Mouse (Mus musculus) hindbrain, embryonic 15.5 days (tissue): ENCODE results near the gene Galnt10. TPM values are rescaled to one million over a fixed set of nuclear protein-coding genes. Genes with fewer than 3 reads are reported as not detected.

ENCODE experiments used
- ATAC-seq: fragments of 200-750 bp; cut with Nextera tagmentation; 2 replicates; pipeline ENCODE4 v1.8.0; 2017; ENCODE audit warnings: low read depth, moderate number of reproducible peaks, moderate TSS enrichment; ENCODE audit not compliant: low FRiP score
- H3K27ac ChIP-seq: fragments of 300-500 bp; sonication (generic); replicated peaks from 2 replicates; pipeline ENCODE4 v1.5.1; 2015; ENCODE audit warnings: mild to moderate bottlenecking, inconsistent platforms
- H3K27me3 ChIP-seq: fragments of 300-500 bp; sonication (generic); 2 replicates; pipeline ENCODE4 v1.6.1; 2015; ENCODE audit warnings: control low read depth, inconsistent platforms
- H3K36me3 ChIP-seq: fragments of 300-500 bp; sonication (generic); 2 replicates; pipeline ENCODE4 v1.6.1; 2015; ENCODE audit warnings: control low read depth, inconsistent platforms
- H3K4me1 ChIP-seq: fragments of 300-500 bp; sonication (generic); replicated peaks from 2 replicates; pipeline ENCODE4 v1.6.1; 2015; ENCODE audit warnings: control low read depth, inconsistent platforms
- H3K4me2 ChIP-seq: fragments of 300-500 bp; sonication (generic); 2 replicates; pipeline ENCODE4 v1.6.1; 2015; ENCODE audit warnings: moderate library complexity, mild to moderate bottlenecking, inconsistent platforms
- H3K4me3 ChIP-seq: fragments of 300-500 bp; sonication (generic); 2 replicates; pipeline ENCODE4 v1.5.1; 2015; ENCODE audit warnings: mild to moderate bottlenecking, inconsistent platforms
- H3K9ac ChIP-seq: fragments of 300-500 bp; sonication (generic); 2 replicates; pipeline ENCODE4 v1.6.1; 2015; ENCODE audit warnings: inconsistent platforms
- H3K9me3 ChIP-seq: fragments of 300-500 bp; sonication (generic); 2 replicates; pipeline ENCODE4 v1.6.1; 2016; ENCODE audit warnings: control low read depth, inconsistent platforms
- WGBS: fragments of 180-500 bp; shearing (Covaris S2); methylation state at CpG from one replicate; pipeline ENCODE4 v1.1.7; 2015; 5-methylcytosine and 5-hydroxymethylcytosine counted together
- polyA plus RNA-seq: library from polyadenylated mRNA; unstranded; fragments of >200 nt; fragmentation: Nextera tagmentation; extraction: Ambion mirVana; gene quantifications from 2 replicates; pipeline ENCODE4 v1.2.1, GENCODE M21; 2015

Galnt10 gene
- 14.6 and 15.4 TPM in 2 replicates for polyA plus RNA-seq

DNA sequence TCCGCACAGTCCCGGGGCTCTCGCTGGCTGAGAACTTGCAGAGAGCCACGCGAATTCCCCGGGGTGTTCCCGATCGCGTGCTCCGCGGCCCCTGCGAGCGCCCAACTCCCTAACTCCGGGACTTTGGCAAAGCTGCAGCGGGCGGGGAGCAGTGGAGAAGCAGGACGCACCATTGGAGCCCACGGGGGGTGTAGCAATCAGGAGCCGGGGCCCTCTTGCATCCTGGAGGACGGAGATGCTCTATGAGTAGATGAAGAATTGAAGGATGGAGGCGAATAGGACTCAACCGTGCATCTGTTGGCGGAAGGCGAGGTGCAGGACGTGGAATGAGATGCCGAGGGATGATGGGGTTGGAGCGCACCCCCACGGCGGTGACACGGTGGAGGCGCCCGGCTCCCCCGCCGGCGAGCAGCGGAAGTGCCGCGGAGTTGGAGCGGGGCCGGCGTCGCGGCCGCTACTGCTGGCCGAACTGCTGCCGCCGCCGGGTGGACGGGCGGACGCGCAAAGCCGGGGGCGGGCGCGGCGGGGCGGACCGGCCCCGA, at the start of gene Galnt10:
TSS of gene Galnt10 (plus strand) at position 425 of the 542 bp plus-strand sequence.
- Histone ChIP-seq H3K27ac (peak within 1 kb of the TSS; percentile 87), H3K36me3 (no peaks in the 10 kb centered on the region), H3K4me1 (peaks cover 34% of the 10 kb centered on the region), H3K27me3 (no peaks in the 10 kb centered on the region), H3K4me3 (peak within 1 kb of the TSS; percentile 82), H3K4me2 (peak within 1 kb of the TSS; percentile 99), H3K9ac (peak within 1 kb of the TSS; percentile 85), H3K9me3 (no peaks in the 10 kb centered on the region)
- ATAC-seq, result peak; percentile 91
- WGBS, result under 1% methylated on average over 44 of the region's 60 CpGs

DNA sequence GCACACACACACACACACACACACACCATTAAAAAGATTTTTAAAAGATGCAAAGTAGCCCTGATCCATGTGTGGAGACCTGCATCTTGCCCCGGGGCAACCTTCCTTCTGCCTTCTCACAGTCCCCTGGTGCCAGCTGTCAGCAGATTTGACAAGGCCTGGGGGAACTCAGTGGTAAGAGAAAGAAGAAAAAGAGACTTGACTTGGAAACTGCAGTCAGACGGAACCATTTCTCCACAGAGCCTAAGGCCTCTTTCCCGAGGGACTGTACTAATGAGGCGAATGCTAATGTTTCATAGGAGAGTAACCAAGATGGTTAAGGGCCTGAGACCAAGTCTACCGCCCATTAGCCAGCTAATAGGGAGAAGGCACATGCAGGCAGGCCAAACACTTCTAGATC, 49.3 kb upstream of the Galnt10 start:
- Histone ChIP-seq H3K4me1 (peaks cover 27% of the 10 kb centered on the region), H3K9ac (no peak overlapping the region), H3K4me3 (no peak overlapping the region), H3K4me2 (no peak overlapping the region), H3K9me3 (no peaks in the 10 kb centered on the region), H3K36me3 (no peaks in the 10 kb centered on the region), H3K27ac (no peak overlapping the region), H3K27me3 (no peaks in the 10 kb centered on the region)
- no peak for ATAC-seq
- WGBS, result 60% methylated on average over 5 of the region's 5 CpGs

DNA sequence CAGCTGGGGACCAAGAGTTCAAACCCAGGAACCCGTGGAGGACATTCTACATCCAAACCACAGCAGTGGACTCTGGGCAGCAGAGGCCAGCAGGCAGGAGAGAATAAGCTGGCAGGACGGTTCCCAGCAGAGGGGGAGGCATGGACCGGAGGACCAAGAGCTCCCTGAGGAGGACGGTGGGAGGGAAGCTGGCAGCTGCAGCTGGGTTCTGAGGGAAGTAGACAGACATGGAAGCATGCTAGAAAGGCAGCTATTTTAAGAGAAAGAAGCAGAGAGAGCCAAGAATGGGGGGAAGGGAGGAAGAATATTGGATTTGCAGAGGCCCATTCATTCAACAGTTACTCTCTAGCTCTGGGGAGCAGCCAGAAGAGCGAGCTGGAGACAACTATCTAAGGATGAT, 47.1 kb upstream of the Galnt10 start:
- no peaks in the 10 kb centered on the region for H3K36me3 ChIP-seq
- no peak overlapping the region for H3K4me2 ChIP-seq
- no peak overlapping the region for H3K27ac ChIP-seq
- WGBS, result 44% methylated on average over 5 of the region's 5 CpGs
- H3K9me3 ChIP-seq, result no peaks in the 10 kb centered on the region
- H3K9ac ChIP-seq, result no peak overlapping the region
- no peak overlapping the region for H3K4me3 ChIP-seq
- H3K27me3 ChIP-seq, result no peaks in the 10 kb centered on the region
- peaks cover 35% of the 10 kb centered on the region for H3K4me1 ChIP-seq
- ATAC-seq, result 0 out of 2 replicates have a peak, but pooled peaks have one; percentile 47

DNA sequence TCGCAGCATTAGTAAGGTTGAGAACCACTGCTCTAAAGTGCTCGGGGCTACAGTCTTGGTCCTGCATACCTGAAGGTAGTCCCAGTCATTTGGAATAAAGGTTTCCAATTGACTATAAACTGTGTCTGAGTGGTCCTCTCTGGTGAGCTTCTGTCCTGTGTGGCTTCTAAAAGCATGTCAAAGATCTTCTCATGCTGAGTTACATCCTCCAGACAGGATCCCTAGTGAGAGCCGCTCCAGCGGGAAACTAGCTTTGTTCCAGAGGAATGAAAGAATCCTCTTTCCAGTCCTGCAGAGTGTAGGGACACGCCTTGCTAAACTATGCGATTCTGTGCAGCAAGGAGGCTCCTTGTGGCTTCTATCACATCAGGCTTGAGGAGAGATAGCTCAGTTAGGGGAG, 45.9 kb upstream of the Galnt10 start:
- no peaks in the 10 kb centered on the region for H3K9me3 ChIP-seq
- 33% methylated on average over 6 of the region's 6 CpGs for WGBS
- H3K36me3 ChIP-seq, result no peaks in the 10 kb centered on the region
- H3K4me2 ChIP-seq, result no peak overlapping the region
- no peak overlapping the region for H3K4me3 ChIP-seq
- no peaks in the 10 kb centered on the region; the same call in 1 of the 2 replicates for H3K27me3 ChIP-seq
- ATAC-seq, result no peak
- H3K9ac ChIP-seq, result no peak overlapping the region
- no peak overlapping the region for H3K27ac ChIP-seq
- peaks cover 35% of the 10 kb centered on the region for H3K4me1 ChIP-seq

DNA sequence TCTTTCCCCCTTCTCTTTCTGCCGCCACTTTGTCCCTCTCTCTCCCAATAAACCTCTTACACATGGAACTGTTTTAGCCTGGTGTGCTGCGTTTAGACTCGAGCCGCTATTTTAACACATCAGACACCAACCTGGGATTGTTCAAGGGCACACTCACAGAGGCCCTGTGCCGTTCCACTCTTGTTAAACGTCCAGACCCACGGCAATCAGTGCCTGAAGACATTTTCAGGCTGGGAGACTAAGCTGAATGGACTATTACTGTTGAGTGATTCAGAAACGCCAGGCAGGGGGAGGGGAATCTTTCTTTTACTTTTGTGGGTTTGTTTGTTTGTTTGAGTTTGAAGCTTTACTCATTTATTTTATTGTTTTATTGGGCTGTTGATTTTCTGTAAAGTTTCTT, 45.1 kb upstream of the Galnt10 start:
- Histone ChIP-seq H3K27ac (no peak overlapping the region), H3K4me2 (peak overlapping the region; percentile 8; the same call in 1 of the 2 replicates)
- no peak for ATAC-seq

DNA sequence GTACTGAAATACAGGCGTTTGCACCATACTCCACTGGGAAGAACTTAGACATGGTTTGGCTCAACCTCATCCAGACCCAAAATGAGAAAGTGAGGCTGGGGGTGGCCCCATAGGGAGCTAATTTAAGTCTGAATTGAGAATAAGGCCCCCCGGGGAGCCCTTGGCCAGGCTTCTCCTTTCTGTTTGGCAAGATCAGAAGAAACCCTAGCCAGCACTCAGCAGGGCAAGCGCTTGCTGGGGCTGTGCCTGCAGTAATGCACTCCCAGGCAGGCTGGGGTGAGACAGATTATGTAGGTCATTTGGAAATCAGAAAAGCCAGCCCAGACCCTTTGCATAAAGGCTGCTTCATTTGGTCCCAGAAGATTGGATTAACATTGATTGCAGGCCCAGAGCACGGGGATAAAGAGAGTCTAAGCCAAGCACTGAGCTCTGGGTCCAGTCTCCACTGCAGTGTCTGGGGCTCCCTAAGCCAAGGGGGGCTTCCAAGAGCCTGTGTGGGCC, 44.6 kb upstream of the Galnt10 start:
- H3K4me2 ChIP-seq, result peak overlapping the region; percentile 8; the same call in 1 of the 2 replicates
- 4% methylated on average over 4 of the region's 4 CpGs for WGBS
- H3K4me3 ChIP-seq, result no peak overlapping the region
- H3K9me3 ChIP-seq, result no peaks in the 10 kb centered on the region
- peak overlapping the region; percentile 65 for H3K27ac ChIP-seq
- peaks cover 43% of the 10 kb centered on the region for H3K4me1 ChIP-seq
- H3K27me3 ChIP-seq, result no peaks in the 10 kb centered on the region; the same call in 1 of the 2 replicates
- no peaks in the 10 kb centered on the region for H3K36me3 ChIP-seq
- ATAC-seq, result peak; percentile 90
- no peak overlapping the region for H3K9ac ChIP-seq

More for the DNA sequence above, 45.1 kb upstream of the Galnt10 start:
- H3K27me3 ChIP-seq, result no peaks in the 10 kb centered on the region; the same call in 1 of the 2 replicates
- no peaks in the 10 kb centered on the region for H3K9me3 ChIP-seq
- H3K36me3 ChIP-seq, result no peaks in the 10 kb centered on the region
- WGBS, result 15% methylated on average over 8 of the region's 8 CpGs
- no peak overlapping the region for H3K9ac ChIP-seq
- H3K4me1 ChIP-seq, result peaks cover 37% of the 10 kb centered on the region
- no peak overlapping the region for H3K4me3 ChIP-seq

DNA sequence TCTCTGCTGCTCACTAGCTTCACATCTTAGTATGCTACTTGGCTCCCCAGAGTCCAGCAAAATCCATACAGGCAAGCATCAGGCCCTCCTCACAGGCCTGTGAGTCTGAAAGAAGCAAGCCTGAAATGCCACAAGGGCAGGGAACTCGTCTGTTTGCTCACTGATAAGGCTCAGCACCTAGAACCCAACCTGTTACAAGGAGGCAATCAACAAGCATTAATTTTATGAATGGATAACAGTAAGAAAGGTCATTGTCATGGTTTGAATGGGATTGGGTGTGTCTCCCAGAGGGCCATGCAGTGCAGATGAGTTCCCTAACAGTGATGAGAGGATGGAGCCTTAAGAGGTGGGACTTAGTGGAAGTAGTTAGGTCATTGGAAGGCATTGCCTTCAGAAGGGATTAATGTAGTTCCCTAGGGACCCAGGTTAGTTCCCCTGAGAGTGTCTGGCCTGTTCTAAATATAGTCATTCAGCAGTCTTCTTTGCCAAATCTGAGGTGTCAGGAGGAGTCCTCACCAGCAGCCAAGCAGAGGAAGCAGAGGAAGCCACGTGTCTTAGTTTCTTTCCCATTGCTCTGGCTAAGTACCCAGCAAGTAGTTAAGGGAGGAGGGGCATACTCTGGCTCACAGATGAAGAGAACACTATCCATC, 43.3 kb upstream of the Galnt10 start:
- Histone ChIP-seq H3K4me3 (no peak overlapping the region), H3K9me3 (no peaks in the 10 kb centered on the region), H3K27me3 (no peaks in the 10 kb centered on the region; the same call in 1 of the 2 replicates), H3K27ac (no peak overlapping the region; the same call in 1 of the 2 replicates), H3K4me2 (no peak overlapping the region), H3K4me1 (peaks cover 45% of the 10 kb centered on the region), H3K9ac (no peak overlapping the region), H3K36me3 (no peaks in the 10 kb centered on the region)
- no peak for ATAC-seq
- WGBS, result 79% methylated on average over 2 of the region's 2 CpGs

DNA sequence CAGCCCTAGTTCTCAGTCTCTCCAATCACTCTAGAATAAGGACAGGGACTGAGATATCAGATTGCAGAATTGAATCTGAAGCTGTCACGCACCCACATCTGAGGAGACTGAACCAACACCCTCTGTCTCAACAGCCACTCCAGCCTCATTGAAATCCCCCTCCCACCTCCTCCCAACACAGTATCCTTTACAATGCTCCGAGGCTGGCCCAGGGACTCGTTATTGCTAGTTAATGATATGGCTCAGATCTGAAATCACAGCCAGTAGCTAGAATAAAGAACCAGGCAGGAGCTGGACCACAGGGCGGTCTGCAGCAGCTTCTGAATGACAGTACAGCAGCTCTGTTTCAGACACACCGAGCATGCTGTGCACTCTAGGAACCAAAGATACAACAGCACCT, 40.2 kb upstream of the Galnt10 start:
- Histone ChIP-seq H3K9ac (no peak overlapping the region), H3K4me1 (peaks cover 26% of the 10 kb centered on the region), H3K27me3 (no peaks in the 10 kb centered on the region; the same call in 1 of the 2 replicates), H3K9me3 (no peaks in the 10 kb centered on the region), H3K36me3 (no peaks in the 10 kb centered on the region), H3K4me3 (no peak overlapping the region), H3K27ac (no peak overlapping the region), H3K4me2 (no peak overlapping the region)
- no peak for ATAC-seq
- WGBS, result 34% methylated on average over 5 of the region's 5 CpGs

DNA sequence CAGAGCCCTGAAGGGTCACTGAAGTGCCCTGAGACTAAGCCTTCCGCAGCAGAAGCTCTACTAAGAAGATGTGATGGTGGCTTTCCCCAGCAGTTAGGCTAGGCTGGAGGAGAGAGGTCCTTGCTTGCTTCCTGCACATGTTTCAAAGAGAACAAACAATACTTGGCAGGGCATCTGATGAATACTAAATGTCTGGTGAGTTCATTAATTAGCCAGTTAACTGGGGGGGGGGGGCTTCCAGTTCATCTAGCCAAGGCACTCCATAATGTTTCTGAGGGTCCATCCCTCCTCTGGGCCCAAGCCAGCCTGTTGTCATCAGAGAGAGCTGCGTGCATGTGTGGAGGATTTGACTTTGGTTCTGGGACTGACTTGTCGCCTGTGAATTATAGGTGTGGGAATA, 39.6 kb upstream of the Galnt10 start:
- ATAC-seq, result no peak
- Histone ChIP-seq H3K36me3 (no peaks in the 10 kb centered on the region), H3K9me3 (no peaks in the 10 kb centered on the region), H3K27me3 (no peaks in the 10 kb centered on the region; the same call in 1 of the 2 replicates), H3K27ac (no peak overlapping the region), H3K4me1 (peaks cover 20% of the 10 kb centered on the region), H3K4me3 (no peak overlapping the region), H3K9ac (no peak overlapping the region), H3K4me2 (no peak overlapping the region)
- WGBS, result 68% methylated on average over 3 of the region's 3 CpGs

DNA sequence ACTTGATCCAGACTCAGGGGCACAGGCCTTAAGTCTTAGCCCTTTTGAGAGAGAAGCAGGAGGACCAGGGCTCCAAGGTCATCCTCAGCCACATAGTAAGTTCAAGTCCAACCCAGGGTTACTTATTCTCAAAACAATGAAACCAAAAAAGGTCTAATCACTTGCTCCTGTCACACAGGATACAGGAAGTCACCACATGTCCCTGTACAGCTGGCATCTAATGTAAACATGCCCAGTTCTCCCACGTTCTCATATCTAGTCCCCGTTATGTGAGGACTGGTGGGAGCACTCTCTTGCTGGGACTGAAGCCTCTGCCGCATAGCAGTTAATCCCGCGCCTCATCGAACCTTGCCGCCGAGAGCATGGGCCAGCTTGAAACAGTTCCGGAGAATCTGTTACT, 30.7 kb upstream of the Galnt10 start:
- Histone ChIP-seq H3K4me2 (no peak overlapping the region), H3K4me1 (peaks cover 14% of the 10 kb centered on the region), H3K9ac (no peak overlapping the region), H3K4me3 (no peak overlapping the region), H3K9me3 (no peaks in the 10 kb centered on the region), H3K27me3 (no peaks in the 10 kb centered on the region), H3K36me3 (no peaks in the 10 kb centered on the region), H3K27ac (no peak overlapping the region)
- 73% methylated on average over 9 of the region's 9 CpGs for WGBS
- no peak for ATAC-seq

DNA sequence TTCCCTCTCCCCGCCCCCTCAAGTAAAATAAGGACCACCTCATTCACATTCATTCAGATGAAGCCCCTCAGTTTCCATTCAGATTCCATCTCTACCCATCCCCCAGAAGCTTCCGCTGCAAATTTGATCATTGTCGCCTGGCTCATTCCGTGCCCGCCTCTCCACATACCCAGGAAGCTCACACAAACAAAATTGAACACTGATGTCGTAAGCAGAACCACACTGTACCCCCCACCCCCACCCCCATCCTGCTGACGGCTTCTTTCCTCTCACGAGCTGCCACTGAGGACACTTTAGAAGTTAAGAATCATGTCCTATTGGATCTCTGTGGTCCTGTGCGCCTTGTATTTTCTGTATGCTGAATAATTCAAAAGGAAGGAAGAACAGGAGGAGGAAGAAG, 30.0 kb upstream of the Galnt10 start:
- peaks cover 14% of the 10 kb centered on the region for H3K4me1 ChIP-seq
- H3K9me3 ChIP-seq, result no peaks in the 10 kb centered on the region
- 60% methylated on average over 9 of the region's 9 CpGs for WGBS

DNA sequence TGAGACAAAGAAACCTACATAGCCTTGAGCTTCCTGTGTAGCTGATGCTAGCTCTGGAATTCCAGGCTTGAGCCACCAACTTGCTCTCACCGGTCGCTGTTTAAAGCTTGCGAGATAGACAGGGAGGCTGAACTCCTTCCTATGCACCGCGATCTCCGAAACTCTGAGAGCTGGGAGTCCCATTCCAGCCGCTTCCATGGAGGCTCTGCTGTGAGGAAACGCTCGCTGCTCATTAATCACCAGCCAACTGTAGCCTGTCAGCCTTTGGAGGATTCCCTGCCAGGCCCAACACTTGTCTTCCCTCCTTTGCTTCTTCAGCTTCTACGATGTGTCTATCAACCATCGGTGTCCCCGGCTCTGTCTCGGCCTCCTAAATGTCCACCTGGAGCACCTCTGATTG, 29.4 kb upstream of the Galnt10 start:
- 41% methylated on average over 13 of the region's 13 CpGs for WGBS
- ATAC-seq, result no peak
- Histone ChIP-seq H3K4me2 (no peak overlapping the region), H3K36me3 (no peaks in the 10 kb centered on the region), H3K9me3 (no peaks in the 10 kb centered on the region), H3K27me3 (no peaks in the 10 kb centered on the region), H3K4me3 (no peak overlapping the region), H3K9ac (no peak overlapping the region), H3K27ac (no peak overlapping the region), H3K4me1 (peaks cover 14% of the 10 kb centered on the region)

More for the DNA sequence above, 30.0 kb upstream of the Galnt10 start:
- H3K4me3 ChIP-seq, result no peak overlapping the region
- no peaks in the 10 kb centered on the region for H3K27me3 ChIP-seq
- no peak overlapping the region for H3K9ac ChIP-seq
- H3K36me3 ChIP-seq, result no peaks in the 10 kb centered on the region
- H3K4me2 ChIP-seq, result no peak overlapping the region
- H3K27ac ChIP-seq, result no peak overlapping the region
- ATAC-seq, result no peak
